Mouse (Mus musculus) layer of hippocampus, adult 2 months (tissue): Measurements from ENCODE around the gene Ifitm6. TPM values are rescaled to one million over a fixed set of nuclear protein-coding genes. Genes with fewer than 3 reads are reported as not detected.
"Not testable (repeated sequence)": the region's sequence is repeated elsewhere in the genome, so short reads cannot be mapped to it uniquely, and the experiment has no call there.

Experiments
- DNase-seq, 2 experiments: peaks; one replicate each; pipeline ENCODE4 v3.0.0; 2022; ENCODE audit warnings: low spot score in 2 of 2
- H3K27ac ChIP-seq: fragments of 200-600 bp; 2 replicates; pipeline ENCODE4 v1.8.1; 2022
- H3K4me3 ChIP-seq: fragments of 200-600 bp; 2 replicates; pipeline ENCODE4 v1.8.1; 2022; ENCODE audit warnings: mild to moderate bottlenecking
- CTCF ChIP-seq: fragments of 200-600 bp; conservative IDR thresholded peaks from 2 replicates; pipeline ENCODE4 v1.8.1; 2022; ENCODE audit warnings: antibody characterized with exemption, mild to moderate bottlenecking, moderate library complexity
- total RNA-seq, 2 experiments: library from RNA; stranded (reverse); gene quantifications; 2 replicates each; pipeline ENCODE4 v1.2.3; 2021

Ifitm6 gene
- total RNA-seq, 2 experiments from 2014 or later = not detected

GRCm38 (mm10) chr7:140990185-140990584, 27.5 kb downstream of the Ifitm6 start:
- no peak for DNase-seq
- Histone ChIP-seq H3K4me3 (no peak overlapping the region), H3K27ac (no peak overlapping the region)
- no peak for TF ChIP-seq CTCF

- DNase-seq = no peak
- Histone ChIP-seq H3K27ac (no peak overlapping the region), H3K4me3 (no peak overlapping the region)
- TF ChIP-seq CTCF = no peak
Observed at GRCm38 (mm10) chr7:140989022-140989421, 28.7 kb downstream of the Ifitm6 start.

GRCm38 (mm10) chr7:140987182-140988138, 30.3 kb downstream of the Ifitm6 start:
- Histone ChIP-seq H3K4me3 (no peak overlapping the region), H3K27ac (no peak overlapping the region)
- no peak for TF ChIP-seq CTCF
- peak; percentile 25 to 43 for DNase-seq

- no peak overlapping the region for H3K4me3 ChIP-seq
- no peak for TF ChIP-seq CTCF
- no peak for DNase-seq
Observed at GRCm38 (mm10) chr7:140982971-140983370, 34.8 kb downstream of the Ifitm6 start.

GRCm38 (mm10) chr7:140981704-140982103, 36.0 kb downstream of the Ifitm6 start:
- no peak for TF ChIP-seq CTCF
- Histone ChIP-seq H3K4me3 (no peak overlapping the region), H3K27ac (no peak overlapping the region)
- DNase-seq = no peak

More at GRCm38 (mm10) chr7:140982971-140983370, 34.8 kb downstream of the Ifitm6 start:
- H3K27ac ChIP-seq = no peak overlapping the region

DNA sequence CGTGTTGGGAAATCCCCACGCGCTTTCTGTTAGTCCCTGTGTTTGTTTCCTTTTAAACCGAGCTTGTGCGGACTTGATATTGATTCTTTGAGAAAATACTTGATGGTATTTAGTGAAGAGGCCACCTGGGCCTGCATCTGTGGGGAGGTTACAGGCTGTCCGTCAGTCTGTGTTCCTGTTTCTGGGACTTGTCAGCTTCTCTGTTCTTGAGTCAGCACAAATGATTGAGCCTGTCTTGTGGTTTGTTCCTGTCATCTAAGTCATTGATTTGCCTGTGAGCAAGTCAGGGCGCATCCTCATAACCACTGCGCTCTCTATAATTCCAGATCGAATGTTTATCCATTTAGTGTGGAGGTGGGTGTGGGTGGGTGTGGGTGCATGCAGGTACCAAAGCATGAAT, 41.0 kb downstream of the Ifitm6 start:
- DNase-seq, H3K4me3 ChIP-seq, H3K27ac ChIP-seq: not testable (repeated sequence)

DNA sequence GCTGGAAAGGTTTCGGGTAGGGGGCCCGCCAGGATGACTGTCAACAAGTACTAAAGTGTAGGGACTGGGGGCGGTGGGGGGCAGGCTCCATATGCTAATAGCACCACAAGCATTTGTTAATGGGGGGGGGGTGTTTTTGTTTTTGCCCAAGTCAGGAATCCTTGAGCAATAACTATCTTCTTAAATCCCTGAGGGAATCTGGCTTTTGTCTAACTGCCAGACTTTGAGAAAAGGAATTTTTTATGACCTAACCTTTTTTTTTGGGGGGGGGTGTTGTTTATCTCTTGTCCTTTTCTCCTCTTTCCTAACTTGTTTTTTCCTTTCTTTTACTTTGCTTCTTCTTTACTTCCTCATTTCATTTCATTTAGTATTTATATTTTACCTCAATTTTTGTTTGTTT, 42.3 kb downstream of the Ifitm6 start:
- no peak for DNase-seq
- Histone ChIP-seq H3K4me3 (no peak overlapping the region), H3K27ac (no peak overlapping the region)
- TF ChIP-seq CTCF = no peak

GRCm38 (mm10) chr7:140974940-140975339, 42.8 kb downstream of the Ifitm6 start:
- H3K4me3 ChIP-seq = no peak overlapping the region
- H3K27ac ChIP-seq = no peak overlapping the region
- no peak for DNase-seq
- no peak for TF ChIP-seq CTCF

- no peak for DNase-seq
- Histone ChIP-seq H3K27ac (no peak overlapping the region), H3K4me3 (no peak overlapping the region)
- no peak for TF ChIP-seq CTCF
Observed at GRCm38 (mm10) chr7:140973396-140974165, 44.1 kb downstream of the Ifitm6 start.

DNA sequence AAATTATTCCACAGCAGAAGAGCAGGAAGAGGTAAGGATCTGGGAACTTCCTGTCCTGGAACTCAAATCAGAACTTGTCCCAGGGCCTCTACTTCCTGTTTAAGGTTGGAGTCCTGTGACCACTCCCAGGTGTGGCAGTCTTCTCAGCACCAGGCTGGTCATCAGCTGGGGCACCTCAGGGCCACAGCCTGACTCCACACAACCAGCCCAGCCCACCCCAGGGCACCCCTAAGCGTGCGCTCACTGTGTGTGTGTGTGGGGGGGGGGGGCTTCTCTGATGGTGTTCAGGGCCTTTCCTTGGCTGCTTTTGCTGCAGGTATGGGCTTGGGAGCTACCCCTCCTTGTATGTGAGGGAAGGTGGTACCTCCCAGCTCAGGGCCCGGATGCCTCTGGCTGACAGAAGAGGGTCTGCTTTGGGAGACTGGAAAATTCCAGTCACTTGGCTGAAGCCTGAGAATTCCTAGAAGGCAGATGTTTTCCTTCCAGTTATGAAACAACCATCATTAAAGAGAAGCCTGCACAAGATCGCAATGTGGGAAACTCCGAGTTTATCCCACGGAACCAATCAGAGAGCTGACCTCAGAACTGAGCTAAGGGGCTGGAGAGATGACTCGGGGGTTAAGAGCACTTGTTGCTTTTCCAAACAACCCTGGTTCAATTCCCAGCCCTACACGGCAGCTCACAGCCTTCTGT, 46.1 kb downstream of the Ifitm6 start:
- no peak for TF ChIP-seq CTCF
- Histone ChIP-seq H3K27ac (no peak overlapping the region), H3K4me3 (no peak overlapping the region)
- DNase-seq = no peak

- no peak overlapping the region for H3K27ac ChIP-seq
- no peak overlapping the region for H3K4me3 ChIP-seq
- no peak for DNase-seq
- TF ChIP-seq CTCF = no peak
Observed at GRCm38 (mm10) chr7:140970931-140971330, 46.8 kb downstream of the Ifitm6 start.

DNA sequence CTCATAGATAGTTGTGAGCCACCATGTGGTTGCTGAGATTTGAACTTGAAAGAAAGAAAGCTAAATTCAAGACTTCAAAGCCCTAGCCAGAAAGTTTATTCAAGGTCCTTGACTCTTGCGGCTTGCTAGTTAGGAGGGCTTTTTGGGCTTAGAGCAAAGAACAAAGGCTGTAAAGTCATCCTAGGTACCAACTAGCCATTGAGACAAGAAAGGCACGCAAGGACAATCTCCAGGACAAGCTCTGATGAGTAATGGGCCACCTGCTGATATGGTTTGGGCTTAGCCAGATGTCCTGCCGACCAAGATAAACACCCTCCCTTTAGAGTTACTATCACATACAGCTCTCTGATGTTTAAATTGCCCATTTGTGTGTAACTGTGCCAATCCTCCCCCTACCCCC, 49.0 kb downstream of the Ifitm6 start:
- H3K4me3 ChIP-seq, H3K27ac ChIP-seq, DNase-seq: not testable (repeated sequence)

DNA sequence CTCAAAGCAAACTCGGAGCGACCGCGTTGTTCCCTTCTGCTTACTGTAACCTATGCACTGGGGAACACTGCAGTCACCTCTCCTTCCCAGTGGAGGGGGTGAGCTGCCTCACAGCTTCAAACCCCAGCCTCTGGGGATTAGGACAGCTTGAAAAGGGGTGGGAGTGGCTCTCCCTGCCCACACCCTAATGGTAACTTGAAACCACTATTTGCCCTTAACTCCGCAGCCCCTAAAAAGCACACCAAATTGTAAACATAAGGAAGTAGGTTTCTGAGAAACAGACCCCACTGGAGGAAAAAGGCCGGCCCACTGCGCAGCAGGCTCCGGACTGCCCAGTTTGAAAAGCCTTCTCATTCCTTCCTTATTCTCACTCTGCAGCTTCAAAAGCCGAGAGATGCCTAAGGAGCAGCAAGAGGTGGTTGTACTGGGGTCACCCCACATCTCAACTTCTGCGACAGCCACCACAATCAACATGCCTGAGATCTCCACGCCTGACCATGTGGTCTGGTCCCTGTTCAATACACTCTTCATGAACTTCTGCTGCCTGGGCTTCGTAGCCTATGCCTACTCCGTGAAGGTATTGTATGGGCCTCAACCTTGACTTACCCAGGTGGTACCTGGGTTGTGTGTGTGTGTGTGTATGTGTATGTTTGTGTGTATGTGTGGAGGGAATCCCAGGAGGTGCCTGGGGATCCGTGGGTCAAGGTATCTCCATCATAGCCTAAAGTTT, 49.7 kb downstream of the Ifitm6 start:
- no peak for TF ChIP-seq CTCF
- no peak overlapping the region for H3K27ac ChIP-seq

More for the DNA sequence above, 49.7 kb downstream of the Ifitm6 start:
- DNase-seq = no peak
- no peak overlapping the region for H3K4me3 ChIP-seq
